Mouse (Mus musculus) cerebral cortex, adult 2 months (tissue): Measurements from ENCODE around the gene Prrxl1.

Experiments
- WGBS: fragments of 180-500 bp; shearing (Covaris S2); methylation state at CpG from one replicate; pipeline ENCODE4 v1.1.7; 2018; 5-methylcytosine and 5-hydroxymethylcytosine counted together

Gene Prrxl1

DNA sequence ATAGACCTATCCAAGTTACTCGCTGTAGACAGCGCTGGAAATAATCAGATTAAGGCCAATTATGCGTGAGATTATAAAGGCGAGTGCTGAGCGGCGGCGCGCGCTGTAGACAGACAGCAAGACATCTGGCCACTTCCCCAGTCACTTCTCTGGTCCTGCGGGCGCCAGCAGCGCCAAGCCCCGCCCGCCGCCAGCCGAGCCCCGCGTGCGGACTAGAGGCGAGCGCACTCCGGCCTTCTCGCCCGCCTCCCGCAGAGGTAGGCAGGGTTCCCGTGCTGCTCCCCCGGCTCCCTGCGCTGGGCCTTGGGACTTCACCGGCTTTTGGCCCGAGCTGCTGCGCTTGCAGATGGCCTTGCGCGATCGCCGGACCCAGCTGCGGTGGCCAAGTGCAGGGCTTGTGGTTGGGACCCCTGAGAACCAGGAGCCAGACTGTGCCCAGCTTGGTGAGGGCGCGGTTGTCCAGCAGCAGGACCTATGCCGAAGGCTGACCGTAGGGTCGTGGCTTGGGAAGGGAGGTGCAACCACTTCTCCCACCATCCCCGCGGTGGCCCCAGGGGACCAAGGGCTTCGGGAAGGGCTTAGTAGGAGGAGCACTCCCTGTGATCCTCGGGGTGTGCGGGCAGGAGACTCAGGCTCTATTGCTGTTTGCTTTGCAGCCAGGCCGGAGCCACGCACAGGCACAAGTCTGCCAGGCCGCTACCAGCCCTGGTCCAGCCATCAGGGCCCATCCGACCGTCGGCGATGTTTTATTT lies at the start of gene Prrxl1:
Gene Prrxl1, plus strand, starts transcription at position 118 of the 752 bp plus-strand sequence.
- 2% methylated on average over 53 of the region's 53 CpGs for WGBS

DNA sequence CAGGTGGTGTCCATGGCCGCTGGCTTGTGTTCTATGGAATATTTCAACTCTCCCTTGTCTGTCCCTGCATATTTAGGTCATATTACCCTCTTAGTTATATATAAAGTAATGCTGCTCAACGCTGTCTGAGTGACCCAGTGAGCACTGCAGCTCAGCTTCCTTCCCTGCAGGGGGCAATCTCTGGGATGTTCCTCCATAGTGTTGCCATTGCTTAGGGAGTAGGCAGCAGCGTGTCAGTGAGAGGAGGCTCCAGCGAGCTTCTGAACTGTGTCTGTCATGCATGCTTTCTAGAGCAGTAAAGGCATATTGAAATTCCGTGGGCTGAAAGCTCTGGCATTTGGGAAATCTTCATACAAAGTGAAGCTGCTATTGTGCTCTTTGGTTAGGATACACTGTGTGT lies 47.4 kb upstream of the Prrxl1 start:
- WGBS = 68% methylated on average over 5 of the region's 5 CpGs

DNA sequence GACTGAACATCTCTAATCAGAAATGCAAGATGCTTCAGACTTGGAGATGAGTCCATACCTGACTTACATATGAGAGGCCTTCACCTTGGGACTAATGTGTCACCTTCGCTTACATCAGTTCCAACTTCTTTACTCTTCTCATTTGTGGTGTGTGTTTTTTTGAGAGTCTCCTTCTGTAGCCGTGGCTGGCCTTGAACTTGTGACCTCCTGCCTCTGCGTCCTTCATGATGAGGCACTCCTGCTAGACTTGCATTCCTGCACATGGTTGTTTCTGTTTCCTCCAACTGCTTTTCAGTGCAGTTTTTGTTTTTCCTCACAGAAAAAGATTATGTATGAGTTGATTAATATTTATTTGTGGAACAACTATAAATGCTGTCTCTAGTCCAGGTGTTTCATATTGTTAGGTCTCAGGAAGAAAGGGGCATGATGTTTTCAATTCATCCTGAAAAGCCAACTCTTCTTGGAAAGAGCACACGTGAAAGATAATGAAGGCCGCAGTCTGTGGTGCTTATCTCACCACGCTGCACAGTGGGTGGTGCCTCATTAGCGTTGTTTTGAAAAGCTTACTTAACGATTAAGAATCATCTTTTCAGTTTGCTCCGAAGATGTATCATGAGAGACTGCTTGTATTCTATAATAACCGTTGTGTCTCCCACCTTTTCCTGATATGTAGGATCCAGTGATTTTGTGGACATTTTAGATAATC lies 45.9 kb upstream of the Prrxl1 start:
- WGBS = 77% methylated on average over 10 of the region's 10 CpGs

GRCm38 (mm10) chr14:32554860-32555526 lies 44.2 kb upstream of the Prrxl1 start:
- WGBS = 80% methylated on average over 8 of the region's 8 CpGs

GRCm38 (mm10) chr14:32561428-32561827 lies 37.8 kb upstream of the Prrxl1 start:
- 99% methylated on average over 3 of the region's 3 CpGs for WGBS

DNA sequence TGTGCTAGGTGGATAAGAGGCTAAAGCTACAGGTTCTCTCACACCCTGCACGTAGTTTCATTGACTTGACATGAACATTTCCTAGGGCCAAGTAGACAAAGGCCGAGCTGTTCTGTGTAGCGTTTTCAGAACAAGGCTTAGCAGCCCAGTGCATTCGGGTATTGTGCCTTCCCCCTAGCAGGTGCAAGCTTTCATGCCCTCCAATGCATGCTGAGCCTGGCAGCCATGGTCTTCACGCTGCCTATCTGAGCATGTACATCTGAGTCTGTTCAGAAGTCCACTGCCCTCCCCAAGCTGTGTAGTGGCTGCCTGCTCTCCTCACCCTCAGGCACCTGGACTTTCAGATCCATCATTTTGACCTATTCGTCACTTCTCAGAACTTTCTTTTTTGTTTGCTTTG lies 35.5 kb upstream of the Prrxl1 start:
- 84% methylated on average over 6 of the region's 6 CpGs for WGBS

- 64% methylated on average over 8 of the region's 8 CpGs for WGBS
Observed at GRCm38 (mm10) chr14:32572519-32572918, 26.7 kb upstream of the Prrxl1 start.

- WGBS = 96% methylated on average over 2 of the region's 2 CpGs
Observed at GRCm38 (mm10) chr14:32578420-32578819, 20.8 kb upstream of the Prrxl1 start.

- WGBS = 92% methylated on average over 9 of the region's 9 CpGs
Observed at GRCm38 (mm10) chr14:32583696-32584095, 15.5 kb upstream of the Prrxl1 start.

GRCm38 (mm10) chr14:32587013-32587784 lies 12.0 kb upstream of the Prrxl1 start:
- WGBS = 12% methylated on average over 10 of the region's 10 CpGs

DNA sequence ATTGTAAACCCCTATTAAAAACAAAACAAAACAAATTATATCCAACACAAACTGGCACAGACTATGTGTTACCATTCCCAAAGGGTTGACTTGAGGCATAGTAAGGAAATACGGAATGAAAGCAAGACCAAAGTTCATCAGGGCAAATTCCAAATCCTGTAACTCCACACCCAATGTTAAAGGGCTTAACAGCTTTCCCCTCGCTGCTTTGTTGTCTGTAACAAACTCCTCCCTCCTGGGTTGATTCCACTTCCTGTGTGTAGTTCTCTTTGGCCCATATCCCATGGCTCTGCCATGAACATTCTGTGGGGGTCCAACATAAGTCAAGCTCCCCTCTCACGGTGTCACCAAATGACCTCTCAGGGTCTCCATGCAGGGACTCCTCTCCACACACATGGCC lies 8.8 kb upstream of the Prrxl1 start:
- WGBS = 81% methylated on average over 3 of the region's 3 CpGs

- WGBS = 1% methylated on average over 78 of the region's 78 CpGs
Observed at GRCm38 (mm10) chr14:32597232-32598231, 1.7 kb upstream of the Prrxl1 start.

GRCm38 (mm10) chr14:32598437-32599219 lies 579 bp upstream of the Prrxl1 start:
- 12% methylated on average over 23 of the region's 23 CpGs for WGBS

DNA sequence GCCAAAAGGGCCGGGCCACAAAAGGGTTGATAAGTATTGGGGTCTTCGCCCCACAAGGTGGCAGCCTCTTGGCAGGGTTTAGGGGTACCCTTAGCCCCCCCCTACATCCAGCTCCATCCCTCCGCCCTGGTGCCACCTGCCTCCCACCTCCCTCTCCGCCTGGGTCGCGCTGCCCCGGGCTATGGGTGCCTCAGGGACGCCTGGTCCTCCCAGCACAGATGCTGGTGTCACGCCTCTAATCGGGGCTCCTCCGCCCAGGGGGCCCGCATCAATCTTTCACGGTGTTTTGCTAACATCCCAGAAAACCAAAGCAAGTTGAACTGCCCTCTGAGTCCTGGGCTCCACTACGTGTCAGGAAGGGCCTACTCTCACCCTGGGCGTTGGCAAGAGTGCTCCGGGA lies 903 bp downstream of the Prrxl1 start:
- 22% methylated on average over 16 of the region's 16 CpGs for WGBS

DNA sequence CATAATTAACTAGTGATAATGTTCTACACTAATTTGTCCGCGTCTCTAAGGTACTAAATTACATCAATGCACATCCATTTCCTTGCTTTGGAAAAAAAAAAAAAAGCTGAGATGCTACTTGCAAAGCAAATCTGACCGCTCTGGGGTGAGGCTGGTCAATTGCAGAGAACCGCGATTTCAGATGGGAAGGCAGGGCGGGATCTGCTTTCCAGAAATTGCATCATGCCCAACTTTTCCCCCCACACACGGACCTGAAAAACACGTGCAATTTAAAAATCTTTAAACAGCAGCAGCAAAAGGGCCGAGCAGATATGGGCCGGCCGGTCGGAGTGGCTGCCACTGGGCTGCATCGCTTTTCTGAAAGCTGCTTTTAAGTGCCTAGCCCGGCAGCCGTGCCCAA lies 6.3 kb downstream of the Prrxl1 start:
- WGBS = 54% methylated on average over 15 of the region's 15 CpGs

GRCm38 (mm10) chr14:32606316-32606715 lies 7.1 kb downstream of the Prrxl1 start:
- whole genome bisulfite sequencing = 71% methylated on average over 8 of the region's 8 CpGs

- 28% methylated on average over 3 of the region's 3 CpGs for WGBS
Observed at GRCm38 (mm10) chr14:32609392-32609791, 10.2 kb downstream of the Prrxl1 start.

- WGBS = 93% methylated on average over 5 of the region's 5 CpGs
Observed at GRCm38 (mm10) chr14:32617253-32617652, 18.0 kb downstream of the Prrxl1 start.

- WGBS = 76% methylated on average over 3 of the region's 3 CpGs
Observed at GRCm38 (mm10) chr14:32624245-32624644, 25.0 kb downstream of the Prrxl1 start.

GRCm38 (mm10) chr14:32624811-32625210 lies 25.6 kb downstream of the Prrxl1 start:
- WGBS = 94% methylated on average over 7 of the region's 7 CpGs
